Mouse (Mus musculus) hindbrain, embryonic 11.5 days (tissue): ENCODE data around the gene Xirp1. TPM values are rescaled to one million over a fixed set of nuclear protein-coding genes. Genes with fewer than 3 reads are reported as not detected.

Source experiments
- ATAC-seq: fragments of 200-750 bp; cut with Nextera tagmentation; 2 replicates; pipeline ENCODE4 v1.8.0; 2017; ENCODE audit warnings: mild to moderate bottlenecking, moderate TSS enrichment, moderate library complexity; ENCODE audit not compliant: low FRiP score
- DNase-seq: peaks from one replicate; pipeline ENCODE4 v3.0.0-alpha.2; 2015; ENCODE audit warnings: low spot score
- H3K27ac ChIP-seq: fragments of 300-500 bp; sonication (generic); 2 replicates; pipeline ENCODE4 v1.5.1; 2014; ENCODE audit warnings: mild to moderate bottlenecking, low read depth, low read length
- H3K27me3 ChIP-seq: fragments of 300-500 bp; sonication (generic); 2 replicates; pipeline ENCODE4 v1.6.1; 2014; ENCODE audit warnings: mild to moderate bottlenecking, low read length, moderate library complexity, mixed read lengths; ENCODE audit not compliant: control insufficient read depth, insufficient read depth
- H3K36me3 ChIP-seq: fragments of 300-500 bp; sonication (generic); 2 replicates; pipeline ENCODE4 v1.6.1; 2014; ENCODE audit warnings: mild to moderate bottlenecking, low read length, moderate library complexity, mixed read lengths; ENCODE audit not compliant: control insufficient read depth, insufficient read depth
- H3K4me1 ChIP-seq: fragments of 300-500 bp; sonication (generic); replicated peaks from 2 replicates; pipeline ENCODE4 v1.6.1; 2014; ENCODE audit warnings: low read length, mixed read lengths; ENCODE audit not compliant: control insufficient read depth, insufficient read depth
- H3K4me2 ChIP-seq: fragments of 300-500 bp; sonication (generic); replicated peaks from 2 replicates; pipeline ENCODE4 v1.6.1; 2014; ENCODE audit warnings: mild to moderate bottlenecking, low read depth, low read length
- H3K4me3 ChIP-seq: fragments of 300-500 bp; sonication (generic); 2 replicates; pipeline ENCODE4 v1.5.1; 2014; ENCODE audit warnings: low read depth, low read length
- H3K9ac ChIP-seq: fragments of 300-500 bp; sonication (generic); 2 replicates; pipeline ENCODE4 v1.6.1; 2014; ENCODE audit warnings: low read depth, low read length
- H3K9me3 ChIP-seq: fragments of 300-500 bp; sonication (generic); 2 replicates; pipeline ENCODE4 v1.6.1; 2016; ENCODE audit warnings: low read length; ENCODE audit not compliant: control insufficient read depth
- WGBS: fragments of 180-500 bp; shearing (Covaris S2); extraction: QIAGEN DNeasy Blood & Tissue Kit; methylation state at CpG from one replicate; pipeline ENCODE4 v1.1.7; 2014; 5-methylcytosine and 5-hydroxymethylcytosine counted together
- polyA plus RNA-seq: library from polyadenylated mRNA; unstranded; fragments of >200 nt; fragmentation: Nextera tagmentation; extraction: Ambion mirVana; gene quantifications from 2 replicates; pipeline ENCODE4 v1.2.1, GENCODE M21; 2014

The Xirp1 gene
- polyA plus RNA-seq, 1 experiment from 2014 or later, result not detected

- WGBS, result 11% methylated on average over 31 of the region's 31 CpGs
Observed at GRCm38 (mm10) chr9:120001945-120002725, 21.3 kb downstream of the Xirp1 start.

GRCm38 (mm10) chr9:120000761-120001160 is 22.6 kb downstream of the Xirp1 start:
- Histone ChIP-seq H3K27ac (no peak overlapping the region), H3K9me3 (no peaks in the 10 kb centered on the region), H3K9ac (no peak overlapping the region), H3K36me3 (no peaks in the 10 kb centered on the region), H3K4me3 (no peak overlapping the region), H3K4me2 (no peak overlapping the region), H3K4me1 (0 out of 2 replicates have a peak, but pooled peaks cover 3% of the 10 kb centered on the region), H3K27me3 (no peaks in the 10 kb centered on the region)
- no peak for DNase-seq
- no peak for ATAC-seq
- 72% methylated on average over 5 of the region's 5 CpGs for WGBS

More at GRCm38 (mm10) chr9:120001945-120002725, 21.3 kb downstream of the Xirp1 start:
- Histone ChIP-seq H3K9ac (peak overlapping the region; percentile 44), H3K36me3 (no peaks in the 10 kb centered on the region), H3K9me3 (no peaks in the 10 kb centered on the region), H3K27me3 (no peaks in the 10 kb centered on the region), H3K27ac (no peak overlapping the region), H3K4me3 (peak overlapping the region; percentile 14), H3K4me1 (0 out of 2 replicates have a peak, but pooled peaks cover 3% of the 10 kb centered on the region), H3K4me2 (peak overlapping the region; percentile 42)
- peak; percentile 81 for DNase-seq
- peak; percentile 75; the same call in 1 of the 2 replicates for ATAC-seq

- Histone ChIP-seq H3K9me3 (no peaks in the 10 kb centered on the region), H3K27ac (no peak overlapping the region), H3K27me3 (no peaks in the 10 kb centered on the region), H3K4me2 (no peak overlapping the region), H3K4me1 (0 out of 2 replicates have a peak, but pooled peaks cover 3% of the 10 kb centered on the region), H3K9ac (no peak overlapping the region), H3K4me3 (no peak overlapping the region), H3K36me3 (no peaks in the 10 kb centered on the region)
- WGBS, result 88% methylated on average over 6 of the region's 6 CpGs
- ATAC-seq, result no peak
- DNase-seq, result no peak
Observed at GRCm38 (mm10) chr9:119999636-120000035, 23.8 kb downstream of the Xirp1 start.

- Histone ChIP-seq H3K27ac (no peak overlapping the region), H3K4me3 (no peak overlapping the region), H3K9ac (no peak overlapping the region), H3K9me3 (no peaks in the 10 kb centered on the region), H3K27me3 (no peaks in the 10 kb centered on the region), H3K36me3 (no peaks in the 10 kb centered on the region), H3K4me1 (0 out of 2 replicates have a peak, but pooled peaks cover 3% of the 10 kb centered on the region), H3K4me2 (no peak overlapping the region)
- ATAC-seq (no peak), DNase-seq (no peak)
- 81% methylated on average over 1 of the region's 1 CpGs for WGBS
Observed at GRCm38 (mm10) chr9:119998776-119999175, 24.6 kb downstream of the Xirp1 start.

- WGBS, result 83% methylated on average over 4 of the region's 4 CpGs
- ATAC-seq (no peak), DNase-seq (no peak)
- Histone ChIP-seq H3K4me3 (no peak overlapping the region), H3K27ac (no peak overlapping the region), H3K36me3 (no peaks in the 10 kb centered on the region), H3K9ac (no peak overlapping the region), H3K4me1 (no peaks in the 10 kb centered on the region), H3K27me3 (no peaks in the 10 kb centered on the region), H3K9me3 (no peaks in the 10 kb centered on the region), H3K4me2 (no peak overlapping the region)
Observed at GRCm38 (mm10) chr9:119996080-119996479, 27.3 kb downstream of the Xirp1 start.

- Histone ChIP-seq H3K27me3 (no peaks in the 10 kb centered on the region), H3K36me3 (no peaks in the 10 kb centered on the region), H3K4me1 (no peaks in the 10 kb centered on the region), H3K27ac (no peak overlapping the region), H3K4me2 (no peak overlapping the region), H3K9me3 (no peaks in the 10 kb centered on the region), H3K9ac (no peak overlapping the region), H3K4me3 (no peak overlapping the region)
- WGBS, result 79% methylated on average over 7 of the region's 7 CpGs
- ATAC-seq (no peak), DNase-seq (no peak)
Observed at GRCm38 (mm10) chr9:119994207-119994606, 29.2 kb downstream of the Xirp1 start.

DNA sequence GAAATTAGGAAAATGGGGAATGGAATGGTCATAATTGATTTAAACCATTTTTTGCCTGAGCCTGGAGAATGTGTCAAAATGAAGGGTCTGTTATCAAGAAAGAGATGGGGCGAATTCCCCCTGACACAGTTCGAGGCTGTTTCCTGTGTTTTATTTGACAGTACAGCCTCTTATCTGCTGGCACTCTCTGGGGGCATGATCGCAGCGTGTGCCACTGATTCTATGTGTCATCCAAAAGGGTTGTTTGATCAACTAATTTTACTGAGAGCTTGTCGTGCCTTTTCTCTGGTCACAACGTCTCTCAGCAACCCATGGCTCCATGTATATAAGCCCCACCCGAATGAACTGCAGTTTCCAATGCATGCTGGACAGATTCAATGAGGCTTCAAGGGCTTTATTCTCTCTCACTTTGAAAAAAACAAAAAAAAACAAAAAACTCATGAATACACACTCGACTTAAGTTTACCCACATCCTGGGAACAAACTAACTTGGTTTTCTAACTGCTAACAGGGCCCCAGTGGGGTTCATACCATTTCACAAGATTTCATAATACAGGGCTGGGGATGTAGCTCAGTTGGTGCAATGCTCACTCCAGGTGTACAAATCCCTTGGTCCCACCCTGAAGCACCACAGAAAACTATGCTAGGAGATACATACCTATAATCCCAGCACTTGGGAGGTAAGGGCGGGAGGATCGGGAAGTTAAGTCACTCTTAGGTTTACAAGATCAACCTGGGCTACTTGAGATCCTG is 30.1 kb downstream of the Xirp1 start:
- no peaks in the 10 kb centered on the region for H3K27me3 ChIP-seq
- H3K4me1 ChIP-seq, result no peaks in the 10 kb centered on the region
- no peak overlapping the region for H3K4me2 ChIP-seq
- no peak overlapping the region for H3K9ac ChIP-seq
- WGBS, result 78% methylated on average over 10 of the region's 10 CpGs
- DNase-seq (no peak), ATAC-seq (no peak)
- H3K27ac ChIP-seq, result no peak overlapping the region
- no peaks in the 10 kb centered on the region for H3K9me3 ChIP-seq
- H3K36me3 ChIP-seq, result no peaks in the 10 kb centered on the region
- H3K4me3 ChIP-seq, result no peak overlapping the region

- no peak for ATAC-seq
- Histone ChIP-seq H3K27me3 (no peaks in the 10 kb centered on the region), H3K4me2 (no peak overlapping the region), H3K9me3 (no peaks in the 10 kb centered on the region), H3K9ac (no peak overlapping the region), H3K4me3 (no peak overlapping the region), H3K4me1 (no peaks in the 10 kb centered on the region), H3K36me3 (no peaks in the 10 kb centered on the region), H3K27ac (no peak overlapping the region)
- 11% methylated on average over 5 of the region's 5 CpGs for WGBS
- no peak for DNase-seq
Observed at GRCm38 (mm10) chr9:119991310-119991709, 32.1 kb downstream of the Xirp1 start.
